Mouse (Mus musculus) embryo, embryonic 11.5 days (tissue): ENCODE results near the gene Cfap20.
"Not testable (repeated sequence)": the region's sequence is repeated elsewhere in the genome, so short reads cannot be mapped to it uniquely, and the experiment has no call there.

Source experiments
- DNase-seq: peaks from one replicate; pipeline ENCODE4 v3.0.0-alpha.2; 2012; ENCODE audit warnings: low read depth, low spot score

The Cfap20 gene

GRCm38 (mm10) chr8:95422193-95422810 is 12.4 kb downstream of the Cfap20 start:
- DNase-seq = no peak

- DNase-seq = no peak
Observed at GRCm38 (mm10) chr8:95411309-95411972, 23.2 kb downstream of the Cfap20 start.

GRCm38 (mm10) chr8:95409518-95409917 is 25.2 kb downstream of the Cfap20 start:
- no peak for DNase-seq

GRCm38 (mm10) chr8:95401091-95401490 is 33.6 kb downstream of the Cfap20 start:
- DNase-seq = no peak

GRCm38 (mm10) chr8:95399131-95399530 is 35.5 kb downstream of the Cfap20 start:
- DNase-seq = no peak

- no peak for DNase-seq
Observed at GRCm38 (mm10) chr8:95397201-95397600, 37.5 kb downstream of the Cfap20 start.

GRCm38 (mm10) chr8:95396752-95397151 is 37.9 kb downstream of the Cfap20 start:
- no peak for DNase-seq

GRCm38 (mm10) chr8:95395186-95395918 is 39.3 kb downstream of the Cfap20 start:
- no peak for DNase-seq

- no peak for DNase-seq
Observed at GRCm38 (mm10) chr8:95392604-95393003, 42.1 kb downstream of the Cfap20 start.

- no peak for DNase-seq
Observed at GRCm38 (mm10) chr8:95391101-95391500, 43.6 kb downstream of the Cfap20 start.

GRCm38 (mm10) chr8:95390312-95390711 is 44.4 kb downstream of the Cfap20 start:
- no peak for DNase-seq

- no peak for DNase-seq
Observed at GRCm38 (mm10) chr8:95387936-95388335, 46.7 kb downstream of the Cfap20 start.

- DNase-seq = no peak
Observed at GRCm38 (mm10) chr8:95387221-95387620, 47.4 kb downstream of the Cfap20 start.

- no peak for DNase-seq
Observed at GRCm38 (mm10) chr8:95386037-95386436, 48.6 kb downstream of the Cfap20 start.

- no peak for DNase-seq
Observed at GRCm38 (mm10) chr8:95384501-95384900, 50.2 kb downstream of the Cfap20 start.

GRCm38 (mm10) chr8:95381595-95381994 is 53.1 kb downstream of the Cfap20 start:
- no peak for DNase-seq

- DNase-seq = no peak
Observed at GRCm38 (mm10) chr8:95380953-95381352, 53.7 kb downstream of the Cfap20 start.

GRCm38 (mm10) chr8:95378928-95379327 is 55.7 kb downstream of the Cfap20 start:
- not testable (repeated sequence) for DNase-seq

GRCm38 (mm10) chr8:95377863-95378291 is 56.8 kb downstream of the Cfap20 start:
- DNase-seq = no peak

GRCm38 (mm10) chr8:95377101-95377500 is 57.6 kb downstream of the Cfap20 start:
- DNase-seq = no peak

GRCm38 (mm10) chr8:95376309-95376999 is 58.2 kb downstream of the Cfap20 start:
- no peak for DNase-seq

GRCm38 (mm10) chr8:95375374-95375930 is 59.2 kb downstream of the Cfap20 start:
- no peak for DNase-seq
